Mouse (Mus musculus) neural tube, embryonic 12.5 days (tissue): ENCODE data around the gene Xpr1. TPM values are rescaled to one million over a fixed set of nuclear protein-coding genes. Genes with fewer than 3 reads are reported as not detected.

Experiments
- ATAC-seq: fragments of 200-750 bp; cut with Nextera tagmentation; 2 replicates; pipeline ENCODE4 v1.8.0; 2017; ENCODE audit warnings: low read depth, mild to moderate bottlenecking, moderate TSS enrichment, moderate library complexity; ENCODE audit not compliant: low FRiP score
- H3K27ac ChIP-seq: fragments of 300-500 bp; sonication (generic); 2 replicates; pipeline ENCODE4 v1.5.1; 2016
- H3K27me3 ChIP-seq: fragments of 300-500 bp; sonication (generic); replicated peaks from 2 replicates; pipeline ENCODE4 v1.6.1; 2016; ENCODE audit warnings: mild to moderate bottlenecking
- H3K36me3 ChIP-seq: fragments of 300-500 bp; sonication (generic); 2 replicates; pipeline ENCODE4 v1.6.1; 2016; ENCODE audit warnings: mild to moderate bottlenecking
- H3K4me1 ChIP-seq: fragments of 300-500 bp; sonication (generic); 2 replicates; pipeline ENCODE4 v1.6.1; 2016
- H3K4me2 ChIP-seq: fragments of 300-500 bp; sonication (generic); replicated peaks from 2 replicates; pipeline ENCODE4 v1.6.1; 2016; ENCODE audit warnings: mild to moderate bottlenecking
- H3K4me3 ChIP-seq: fragments of 300-500 bp; sonication (generic); 2 replicates; pipeline ENCODE4 v1.5.1; 2016
- H3K9ac ChIP-seq: fragments of 300-500 bp; sonication (generic); 2 replicates; pipeline ENCODE4 v1.6.1; 2016; ENCODE audit warnings: mild to moderate bottlenecking
- H3K9me3 ChIP-seq: fragments of 300-500 bp; sonication (generic); 2 replicates; pipeline ENCODE4 v1.6.1; 2016; ENCODE audit warnings: mild to moderate bottlenecking
- WGBS: fragments of 180-500 bp; shearing (Covaris S2); methylation state at CpG from one replicate; pipeline ENCODE4 v1.1.7; 2016; 5-methylcytosine and 5-hydroxymethylcytosine counted together
- polyA plus RNA-seq: library from polyadenylated mRNA; unstranded; fragments of >200 nt; fragmentation: Nextera tagmentation; extraction: Ambion mirVana; gene quantifications from 2 replicates; pipeline ENCODE4 v1.2.1, GENCODE M21; 2016

The Xpr1 gene
- polyA plus RNA-seq, 1 experiment from 2014 or later, result 30.8 TPM

DNA sequence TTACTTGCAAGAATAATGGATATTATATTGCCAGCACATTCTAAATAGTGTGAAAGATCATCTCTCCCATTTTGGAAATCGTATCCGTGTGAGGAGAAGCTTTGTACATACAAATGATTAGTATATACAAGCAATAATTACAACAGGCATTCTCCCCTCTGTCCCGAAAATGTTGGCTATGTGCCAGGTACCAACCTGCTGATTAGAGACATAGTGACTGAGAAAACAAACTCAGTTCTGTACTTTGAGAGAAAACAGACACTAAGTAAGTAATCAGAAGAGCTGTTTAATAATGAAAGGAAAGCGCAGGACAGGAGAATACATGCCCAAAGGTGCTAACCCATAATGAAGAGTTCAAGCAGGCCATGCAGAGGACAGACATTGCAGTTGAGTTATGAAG lies 64.1 kb downstream of the Xpr1 start:
- Histone ChIP-seq H3K4me2 (no peak overlapping the region), H3K9ac (no peak overlapping the region), H3K27ac (no peak overlapping the region), H3K36me3 (no peaks in the 10 kb centered on the region), H3K27me3 (no peaks in the 10 kb centered on the region), H3K4me1 (no peaks in the 10 kb centered on the region), H3K4me3 (no peak overlapping the region), H3K9me3 (no peaks in the 10 kb centered on the region)
- 88% methylated on average over 4 of the region's 4 CpGs for WGBS
- no peak for ATAC-seq

DNA sequence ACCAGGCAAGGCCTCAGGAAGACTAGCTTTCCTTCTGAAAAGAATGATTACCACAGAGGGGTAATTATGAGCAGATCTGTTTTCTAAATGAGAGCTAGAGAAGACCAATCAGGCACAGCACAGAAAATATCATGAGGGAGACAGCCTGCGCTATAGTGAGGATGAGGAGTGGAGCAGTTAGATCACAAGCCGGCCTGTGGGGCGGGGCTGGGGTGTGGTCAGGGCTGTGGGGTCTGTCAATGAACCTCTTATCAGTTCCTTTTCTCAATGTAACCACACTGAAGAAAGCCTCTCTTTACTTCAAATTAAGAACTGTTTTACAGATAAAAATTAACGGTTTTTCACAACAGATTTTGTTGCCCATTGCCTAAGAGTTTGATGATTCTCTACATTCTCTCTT lies 65.7 kb downstream of the Xpr1 start:
- Histone ChIP-seq H3K9me3 (no peaks in the 10 kb centered on the region), H3K4me1 (no peaks in the 10 kb centered on the region), H3K36me3 (no peaks in the 10 kb centered on the region), H3K9ac (no peak overlapping the region), H3K4me3 (no peak overlapping the region), H3K4me2 (no peak overlapping the region), H3K27ac (no peak overlapping the region), H3K27me3 (no peaks in the 10 kb centered on the region)
- no peak for ATAC-seq
- 92% methylated on average over 4 of the region's 4 CpGs for WGBS

DNA sequence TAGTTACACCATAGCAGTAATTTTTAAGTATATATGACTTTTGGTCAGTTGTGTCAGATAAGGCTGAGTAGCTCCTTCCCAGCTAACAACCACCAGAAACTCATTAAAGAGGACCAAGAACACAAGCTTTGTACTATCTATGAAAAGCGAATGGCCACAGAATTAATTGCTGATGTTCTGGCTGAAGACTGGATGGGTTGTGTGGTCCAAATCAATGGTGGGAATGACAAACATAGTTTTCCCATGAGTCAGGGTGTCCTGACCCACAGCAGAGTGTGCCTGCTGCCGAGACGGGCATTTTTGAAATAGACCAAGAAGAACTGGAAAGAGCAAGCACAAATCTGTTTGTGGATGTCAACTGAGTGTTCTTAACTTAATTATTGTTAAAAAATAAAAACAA lies 68.7 kb downstream of the Xpr1 start:
- Histone ChIP-seq H3K27me3 (no peaks in the 10 kb centered on the region), H3K9me3 (no peaks in the 10 kb centered on the region), H3K4me3 (no peak overlapping the region), H3K36me3 (no peaks in the 10 kb centered on the region), H3K27ac (no peak overlapping the region), H3K9ac (no peak overlapping the region), H3K4me2 (no peak overlapping the region), H3K4me1 (no peaks in the 10 kb centered on the region)
- 87% methylated on average over 3 of the region's 3 CpGs for WGBS
- ATAC-seq, result no peak

DNA sequence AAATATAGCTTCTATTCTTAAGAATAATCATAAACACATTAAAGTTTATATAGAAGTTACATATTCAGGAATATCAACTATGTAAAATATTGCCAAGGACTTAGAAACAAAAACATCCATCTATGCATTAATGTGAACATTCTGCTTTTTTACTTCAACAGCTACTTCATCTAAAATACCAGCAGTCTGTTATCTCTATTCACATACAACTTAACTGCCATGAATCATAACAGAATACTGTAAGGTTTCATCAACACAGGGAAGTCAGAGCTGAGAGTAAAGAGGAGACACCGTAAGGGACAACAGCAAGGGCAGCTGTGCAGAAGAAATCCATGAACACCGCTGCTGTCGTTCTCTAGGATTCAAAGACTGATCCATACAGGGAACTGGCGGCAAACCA lies 69.9 kb downstream of the Xpr1 start:
- WGBS, result 91% methylated on average over 4 of the region's 4 CpGs
- ATAC-seq, result no peak
- Histone ChIP-seq H3K27me3 (no peaks in the 10 kb centered on the region), H3K27ac (no peak overlapping the region), H3K4me2 (no peak overlapping the region), H3K36me3 (no peaks in the 10 kb centered on the region), H3K4me1 (no peaks in the 10 kb centered on the region), H3K4me3 (no peak overlapping the region), H3K9me3 (no peaks in the 10 kb centered on the region), H3K9ac (no peak overlapping the region)

DNA sequence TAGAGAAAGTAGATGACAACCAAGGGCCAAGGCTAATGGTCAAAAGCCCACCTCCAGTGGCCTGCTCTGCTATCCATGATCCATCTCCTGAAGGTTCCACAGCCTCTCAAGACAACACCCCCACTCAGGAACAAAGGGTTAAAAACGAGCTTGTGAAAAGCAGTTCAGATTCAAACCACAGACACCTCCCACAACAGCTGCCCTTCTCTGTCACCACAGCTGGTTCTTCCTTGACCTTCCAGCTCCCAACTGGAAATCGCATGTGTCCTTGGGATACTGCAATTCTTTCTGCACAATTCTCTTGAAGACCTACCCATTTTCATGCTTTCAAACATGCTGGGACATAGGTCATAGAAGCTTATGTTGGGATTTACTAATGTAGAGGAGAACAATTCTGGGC lies 73.2 kb downstream of the Xpr1 start:
- Histone ChIP-seq H3K27me3 (no peaks in the 10 kb centered on the region), H3K4me2 (no peak overlapping the region), H3K4me1 (no peaks in the 10 kb centered on the region), H3K9ac (no peak overlapping the region), H3K9me3 (no peaks in the 10 kb centered on the region), H3K27ac (no peak overlapping the region), H3K36me3 (no peaks in the 10 kb centered on the region), H3K4me3 (no peak overlapping the region)
- no peak for ATAC-seq
- WGBS, result 86% methylated on average over 2 of the region's 2 CpGs

DNA sequence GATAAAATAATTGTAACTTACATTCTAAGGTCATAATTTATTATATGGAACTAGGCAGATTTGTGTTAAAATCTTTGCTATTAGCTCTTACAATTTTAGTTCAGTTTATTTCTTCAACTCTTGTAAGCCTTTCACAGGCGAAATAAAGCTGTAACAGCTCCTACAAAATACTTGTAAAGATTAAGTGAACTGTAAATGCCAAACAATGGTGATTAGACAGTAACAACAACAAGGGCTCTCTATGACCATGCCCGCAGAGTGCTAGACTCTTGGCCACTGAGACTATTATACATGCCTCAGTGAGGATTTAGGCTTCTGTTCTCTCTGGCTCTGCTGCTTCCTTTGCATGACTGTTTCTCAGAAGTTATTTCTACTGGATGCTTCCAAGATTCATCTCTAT lies 77.6 kb downstream of the Xpr1 start:
- 55% methylated on average over 2 of the region's 2 CpGs for WGBS
- H3K27me3 ChIP-seq, result no peaks in the 10 kb centered on the region
- no peak overlapping the region for H3K27ac ChIP-seq
- H3K36me3 ChIP-seq, result no peaks in the 10 kb centered on the region; the same call in 1 of the 2 replicates
- ATAC-seq, result no peak
- H3K4me1 ChIP-seq, result no peaks in the 10 kb centered on the region
- no peak overlapping the region for H3K4me2 ChIP-seq
- no peaks in the 10 kb centered on the region for H3K9me3 ChIP-seq
- H3K9ac ChIP-seq, result no peak overlapping the region
- no peak overlapping the region for H3K4me3 ChIP-seq

DNA sequence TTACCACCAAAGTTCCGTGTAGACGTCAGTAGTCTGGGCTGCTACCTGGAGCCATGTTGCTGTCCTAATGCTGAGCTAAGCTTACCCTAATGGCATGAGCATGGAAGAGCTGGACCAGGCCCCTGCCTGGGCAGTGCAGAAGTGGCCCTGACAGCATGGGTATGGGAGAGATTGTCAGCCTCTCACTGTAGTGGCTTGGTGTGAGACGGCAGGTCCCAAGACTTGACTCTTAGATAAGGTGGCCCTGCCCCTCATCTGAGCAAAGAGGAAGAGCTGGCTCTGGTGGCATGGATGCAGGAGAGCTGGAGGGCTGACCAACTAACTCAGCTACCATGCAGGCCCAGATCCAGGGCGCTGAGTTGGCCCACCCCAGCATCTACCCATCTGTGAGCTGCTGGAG lies 79.9 kb downstream of the Xpr1 start:
- Histone ChIP-seq H3K9me3 (no peaks in the 10 kb centered on the region), H3K27ac (no peak overlapping the region), H3K4me2 (no peak overlapping the region), H3K4me1 (no peaks in the 10 kb centered on the region), H3K36me3 (no peaks in the 10 kb centered on the region; the same call in 1 of the 2 replicates), H3K4me3 (no peak overlapping the region), H3K27me3 (no peaks in the 10 kb centered on the region), H3K9ac (no peak overlapping the region)
- 91% methylated on average over 4 of the region's 4 CpGs for WGBS
- ATAC-seq, result no peak

DNA sequence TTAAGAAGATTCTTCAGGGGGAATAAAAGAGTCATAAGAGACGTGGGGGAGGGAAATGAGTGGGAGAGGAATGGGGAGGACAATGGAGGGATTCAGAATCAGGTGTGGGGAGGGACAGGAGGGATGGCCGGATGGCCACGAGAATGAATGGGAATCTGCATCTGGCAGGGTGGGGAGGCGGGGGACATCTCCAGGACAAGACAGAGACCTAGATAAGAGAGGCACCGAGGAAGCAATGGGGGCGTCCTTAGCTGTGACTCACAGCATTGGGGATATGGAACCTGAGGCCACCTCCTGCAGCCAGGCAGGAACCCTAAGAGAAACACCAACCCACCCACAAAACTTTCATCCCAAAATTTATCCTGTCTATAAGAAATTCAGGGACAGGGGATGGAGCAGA lies 81.3 kb downstream of the Xpr1 start:
- H3K4me2 ChIP-seq, result no peak overlapping the region
- H3K4me3 ChIP-seq, result no peak overlapping the region
- ATAC-seq, result no peak
- H3K9ac ChIP-seq, result no peak overlapping the region
- no peak overlapping the region for H3K27ac ChIP-seq
- no peaks in the 10 kb centered on the region for H3K4me1 ChIP-seq
- WGBS, result 75% methylated on average over 6 of the region's 6 CpGs
- no peaks in the 10 kb centered on the region; the same call in 1 of the 2 replicates for H3K36me3 ChIP-seq
- H3K27me3 ChIP-seq, result no peaks in the 10 kb centered on the region
- no peaks in the 10 kb centered on the region for H3K9me3 ChIP-seq

DNA sequence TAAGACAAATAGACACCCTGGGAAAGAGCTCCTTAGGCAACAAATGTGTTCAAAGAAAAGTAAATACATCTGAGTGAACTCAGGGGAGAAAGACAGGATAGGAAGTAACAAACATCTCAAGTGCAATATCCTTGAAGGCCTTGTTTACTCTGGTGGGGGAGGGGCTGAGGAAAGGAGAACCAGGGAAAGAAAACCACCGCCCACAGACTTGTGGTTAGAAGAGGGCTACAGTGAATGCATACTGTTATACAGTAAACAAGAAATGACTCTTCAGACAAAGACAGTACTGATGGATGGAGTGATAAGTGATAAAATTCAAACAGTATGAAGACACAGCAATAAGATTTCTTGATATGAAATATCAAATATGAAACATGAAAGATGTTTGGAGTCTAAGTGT lies 95.0 kb downstream of the Xpr1 start:
- Histone ChIP-seq H3K9ac (no peak overlapping the region), H3K4me3 (no peak overlapping the region), H3K27ac (no peak overlapping the region), H3K27me3 (no peaks in the 10 kb centered on the region), H3K36me3 (no peaks in the 10 kb centered on the region), H3K4me1 (peaks cover 7% of the 10 kb centered on the region), H3K9me3 (no peaks in the 10 kb centered on the region), H3K4me2 (no peak overlapping the region)
- 83% methylated on average over 1 of the region's 1 CpGs for WGBS
- no peak for ATAC-seq

DNA sequence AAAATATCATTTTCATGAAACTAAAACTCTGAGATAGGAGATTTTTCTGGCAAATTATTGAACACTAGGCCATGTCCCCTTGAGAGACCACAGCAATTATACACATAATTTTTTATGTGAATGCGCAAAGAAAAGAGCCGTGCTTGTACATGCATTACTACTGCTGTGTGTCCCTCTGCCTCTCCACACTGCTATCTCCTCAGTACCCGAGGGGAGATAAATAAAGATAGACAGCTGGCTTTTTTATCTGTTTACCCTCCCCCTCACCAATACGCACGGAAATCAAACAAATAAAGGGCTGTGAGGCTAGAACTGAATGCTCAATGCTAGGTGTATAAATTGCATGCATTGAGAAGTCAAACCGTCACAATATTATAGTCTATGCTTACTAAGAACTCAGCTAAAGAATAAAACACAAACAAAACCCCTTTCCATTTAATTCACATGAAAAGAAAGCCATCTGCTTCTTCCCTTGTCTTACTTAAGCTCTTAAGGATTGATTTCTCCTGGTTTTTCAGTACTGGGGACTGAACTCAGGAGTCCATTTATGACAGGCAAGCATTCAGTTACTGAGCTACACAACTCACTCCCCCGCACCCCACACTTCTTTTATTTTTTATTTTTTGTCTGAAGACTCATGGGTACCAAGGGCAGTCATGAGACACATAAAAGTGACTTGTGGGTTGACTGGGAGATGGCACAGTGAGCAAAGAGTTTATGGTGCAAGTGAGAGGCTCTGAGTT lies 97.0 kb downstream of the Xpr1 start:
- WGBS, result 39% methylated on average over 7 of the region's 7 CpGs
- ATAC-seq, result peak; percentile 76
- H3K9me3 ChIP-seq, result no peaks in the 10 kb centered on the region
- no peaks in the 10 kb centered on the region for H3K36me3 ChIP-seq
- H3K4me1 ChIP-seq, result peaks cover 7% of the 10 kb centered on the region
- no peaks in the 10 kb centered on the region for H3K27me3 ChIP-seq
- H3K4me2 ChIP-seq, result no peak overlapping the region
- H3K27ac ChIP-seq, result peak overlapping the region; percentile 32; the same call in 1 of the 2 replicates
- no peak overlapping the region for H3K9ac ChIP-seq
- no peak overlapping the region for H3K4me3 ChIP-seq

DNA sequence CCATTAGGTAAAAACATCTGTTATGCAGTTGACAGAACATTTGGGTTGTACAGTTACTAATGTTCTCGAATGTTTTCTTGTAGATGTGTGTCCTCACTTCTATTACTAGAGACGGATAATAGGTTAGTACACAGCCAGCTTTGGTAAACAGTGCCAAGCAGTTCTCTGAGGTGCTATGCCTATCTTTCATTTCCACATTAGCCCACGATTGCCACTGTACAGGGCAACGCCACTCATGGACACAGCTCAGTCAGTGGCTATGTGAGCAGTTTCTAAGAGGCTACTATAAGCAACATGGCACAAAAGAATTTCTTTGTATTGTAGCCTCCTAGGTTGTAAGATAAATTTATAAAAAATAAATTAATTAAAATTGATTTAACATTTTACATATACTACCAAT lies 97.7 kb downstream of the Xpr1 start:
- H3K27ac ChIP-seq, result no peak overlapping the region
- 75% methylated on average over 4 of the region's 4 CpGs for WGBS
- H3K36me3 ChIP-seq, result no peaks in the 10 kb centered on the region
- peaks cover 7% of the 10 kb centered on the region for H3K4me1 ChIP-seq
- no peak overlapping the region for H3K4me2 ChIP-seq
- H3K9me3 ChIP-seq, result no peaks in the 10 kb centered on the region
- no peak overlapping the region for H3K9ac ChIP-seq
- ATAC-seq, result peak; percentile 53; the same call in 1 of the 2 replicates
- no peaks in the 10 kb centered on the region for H3K27me3 ChIP-seq
- H3K4me3 ChIP-seq, result no peak overlapping the region

DNA sequence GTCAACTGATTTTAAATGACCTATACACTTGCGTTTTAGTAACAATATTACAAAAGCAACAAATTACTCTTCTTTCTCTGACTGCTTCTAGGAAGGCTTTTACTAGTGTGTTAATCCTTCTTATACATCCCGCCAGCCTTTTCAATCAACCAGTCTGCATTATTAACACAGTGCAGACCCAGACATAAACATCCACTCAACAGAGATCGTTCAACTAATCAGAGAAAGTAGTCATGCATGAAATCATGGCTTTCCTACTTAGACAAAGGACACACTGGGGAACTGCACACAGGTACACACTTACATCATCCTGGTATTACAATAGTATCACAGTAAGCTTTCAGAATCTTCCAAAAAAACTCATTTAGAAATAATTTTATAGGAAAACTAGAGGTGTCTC lies 105.5 kb downstream of the Xpr1 start:
- 65% methylated on average over 3 of the region's 3 CpGs for WGBS

DNA sequence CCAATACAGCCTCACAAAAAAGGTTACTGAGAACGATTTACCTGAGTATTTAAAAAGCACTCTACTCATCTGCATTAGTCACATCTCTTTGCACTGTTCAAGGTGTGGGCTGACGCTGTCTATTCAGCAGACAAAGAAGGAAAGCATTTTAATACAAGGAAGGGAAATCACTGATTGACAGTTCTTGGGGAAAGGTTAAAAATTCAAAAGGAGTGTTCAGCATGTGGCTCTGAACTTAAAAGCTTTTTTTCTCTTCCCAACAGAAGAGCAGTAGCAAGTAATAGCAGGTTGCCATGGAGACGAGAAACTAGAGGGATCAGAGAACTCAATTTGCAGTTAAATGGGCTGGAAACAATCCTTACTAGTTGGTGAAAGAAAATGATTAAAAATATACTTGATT lies 110.3 kb downstream of the Xpr1 start:
- Histone ChIP-seq H3K9me3 (no peaks in the 10 kb centered on the region), H3K27ac (no peak overlapping the region), H3K27me3 (no peaks in the 10 kb centered on the region), H3K36me3 (peaks cover 5% of the 10 kb centered on the region; the same call in 1 of the 2 replicates), H3K4me1 (peaks cover 10% of the 10 kb centered on the region; the same call in 1 of the 2 replicates), H3K4me3 (no peak overlapping the region), H3K9ac (no peak overlapping the region), H3K4me2 (no peak overlapping the region)
- WGBS, result 27% methylated on average over 3 of the region's 3 CpGs
- no peak for ATAC-seq

More for the DNA sequence above, 105.5 kb downstream of the Xpr1 start:
- Histone ChIP-seq H3K4me3 (no peak overlapping the region), H3K4me1 (peaks cover 9% of the 10 kb centered on the region; the same call in 1 of the 2 replicates), H3K9ac (no peak overlapping the region), H3K9me3 (no peaks in the 10 kb centered on the region), H3K4me2 (no peak overlapping the region), H3K27me3 (no peaks in the 10 kb centered on the region), H3K36me3 (peaks cover 5% of the 10 kb centered on the region; the same call in 1 of the 2 replicates), H3K27ac (no peak overlapping the region)
- ATAC-seq, result no peak
